Comparison of ENCODE assay signal across 18 mouse cellular contexts in genomic region chr2:71033987-71034386, GRCm38 (mm10). TPM values are rescaled to one million over a fixed set of nuclear protein-coding genes. Genes with fewer than 3 reads are reported as not detected.
DNase-seq lines count a peak whose midpoint lies in the region; ATAC-seq and TF ChIP-seq lines count a peak whose summit lies in the region.
"Had no signal": no experiment of that assay in that cellular context is flagged by ENCODE, and none has a peak within 500 bp of the region (broad histone marks: within the 10 kb centered on the region; RNA-seq: fewer than 3 reads in every experiment).

No protein-coding gene starts in this region.

- no peak overlapping the region for H3K9ac ChIP-seq in heart, adult 2 months (ENCODE audit: low read depth, low read length)
- no peak overlapping the region for H3K9ac ChIP-seq in heart, embryonic 15.5 days
- H3K9ac ChIP-seq in midbrain, embryonic 14.5 days (replicated peaks; ENCODE audit: low read length): no peak overlapping the region
- H3K9ac ChIP-seq: embryonic facial prominence, embryonic 15.5 days; hindbrain, embryonic 15.5 days; liver, embryonic 15.5 days had no signal

- peak; percentile 36; the same call in 1 of the 2 replicates for ATAC-seq in heart, embryonic 15.5 days (replicated peaks; ENCODE audit: insufficient number of reproducible peaks, insufficient read depth, low FRiP score, low read depth)
- peak; percentile 55; the same call in 1 of the 2 replicates for ATAC-seq in midbrain, embryonic 14.5 days (ENCODE audit: low FRiP score, low TSS enrichment)
- ATAC-seq: Patski had no signal

- peak; percentile 31 to 57 for DNase-seq in heart, adult 2 months
- DNase-seq in heart, postnatal 25 days (ENCODE audit: low spot score): no peak
- peak; percentile 43 for DNase-seq in heart, adult 8-10 months (ENCODE audit: low spot score)
- peak; percentile 61 for DNase-seq in midbrain, embryonic 14.5 days
- DNase-seq in ovary, adult 18-20 months (ENCODE audit: low spot score): no peak
- no peak for DNase-seq in thymus, postnatal 36 days
- DNase-seq: adrenal gland, adult 2 months; cerebellum, postnatal 14 days; kidney, adult 9 months; left cerebral cortex, postnatal 4 days; spleen, adult 18-20 months had no signal

- H3K27me3 ChIP-seq in heart, adult 2 months (ENCODE audit: control insufficient read depth, insufficient read depth, low read length): no peaks in the 10 kb centered on the region
- H3K27me3 ChIP-seq in heart, embryonic 15.5 days: no peaks in the 10 kb centered on the region
- H3K27me3 ChIP-seq in midbrain, embryonic 14.5 days (ENCODE audit: control insufficient read depth, insufficient read depth, low read length): no peaks in the 10 kb centered on the region
- H3K27me3 ChIP-seq: CH12.LX; embryonic facial prominence, embryonic 15.5 days; hindbrain, embryonic 15.5 days; liver, embryonic 15.5 days; Patski had no signal

- H3K27ac ChIP-seq in heart, adult 2 months: peak overlapping the region; percentile 65
- peak overlapping the region; percentile 20; the same call in 1 of the 2 replicates for H3K27ac ChIP-seq in heart, embryonic 15.5 days
- H3K27ac ChIP-seq in midbrain, embryonic 14.5 days (replicated peaks; ENCODE audit: low read depth, low read length): 0 out of 2 replicates have a peak overlapping the region, but pooled peaks have one; percentile 0
- H3K27ac ChIP-seq: embryonic facial prominence, embryonic 15.5 days; hindbrain, embryonic 15.5 days; layer of hippocampus, adult 2 months; liver, embryonic 15.5 days had no signal

- TF ChIP-seq CTCF in heart, adult 2 months (IDR thresholded peaks at IDR 0.05): no peak

- intact Hi-C loops in heart, adult 2 months (cut with DNase I): no loop called here
- intact Hi-C loops in heart, postnatal 25 days (cut with DNase I): no loop called here

- H3K4me1 ChIP-seq in heart, adult 2 months (ENCODE audit: control insufficient read depth, insufficient read depth, low read length): peaks cover 2% of the 10 kb centered on the region; the same call in 1 of the 2 replicates
- peaks cover 31% of the 10 kb centered on the region for H3K4me1 ChIP-seq in heart, embryonic 15.5 days (replicated peaks)
- H3K4me1 ChIP-seq in midbrain, embryonic 14.5 days (ENCODE audit: control insufficient read depth, insufficient read depth, low read length): peaks cover 17% of the 10 kb centered on the region

- no peak overlapping the region for H3K4me3 ChIP-seq in heart, adult 2 months
- H3K4me3 ChIP-seq in heart, embryonic 15.5 days: no peak overlapping the region
- H3K4me3 ChIP-seq in midbrain, embryonic 14.5 days (replicated peaks; ENCODE audit: low read depth, low read length): no peak overlapping the region
- H3K4me3 ChIP-seq: embryonic facial prominence, embryonic 15.5 days; hindbrain, embryonic 15.5 days; layer of hippocampus, adult 2 months; liver, embryonic 15.5 days had no signal

- H3K36me3 ChIP-seq in heart, adult 2 months (ENCODE audit: control insufficient read depth, insufficient read depth, low read length): no peaks in the 10 kb centered on the region
- no peaks in the 10 kb centered on the region for H3K36me3 ChIP-seq in heart, embryonic 15.5 days
- H3K36me3 ChIP-seq in midbrain, embryonic 14.5 days (ENCODE audit: control insufficient read depth, insufficient read depth, low read length): no peaks in the 10 kb centered on the region
- H3K36me3 ChIP-seq: embryonic facial prominence, embryonic 15.5 days; hindbrain, embryonic 15.5 days; liver, embryonic 15.5 days had no signal

- no peak for TF ChIP-seq POLR2A in heart, adult 2 months (IDR thresholded peaks at IDR 0.05; ENCODE audit: insufficient read depth, low read depth, low read length)

- WGBS in heart, adult 2 months: 18% methylated on average over 8 of the region's 8 CpGs
- WGBS in heart, embryonic 15.5 days: 40% methylated on average over 8 of the region's 8 CpGs
- WGBS in midbrain, embryonic 14.5 days: 16% methylated on average over 8 of the region's 8 CpGs

- H3K9me3 ChIP-seq in heart, embryonic 15.5 days (replicated peaks): no peaks in the 10 kb centered on the region
- H3K9me3 ChIP-seq in midbrain, embryonic 14.5 days (ENCODE audit: control insufficient read depth, low read length): no peaks in the 10 kb centered on the region
- H3K9me3 ChIP-seq: embryonic facial prominence, embryonic 15.5 days; hindbrain, embryonic 15.5 days; liver, embryonic 15.5 days had no signal

- H3K79me2 ChIP-seq in heart, adult 2 months (replicated peaks; ENCODE audit: control insufficient read depth, insufficient read depth, low read length): no peaks in the 10 kb centered on the region

- H3K4me2 ChIP-seq in heart, embryonic 15.5 days: no peak overlapping the region
- H3K4me2 ChIP-seq in midbrain, embryonic 14.5 days (ENCODE audit: low read length): peak overlapping the region; percentile 0; the same call in 1 of the 2 replicates
- H3K4me2 ChIP-seq: embryonic facial prominence, embryonic 15.5 days; hindbrain, embryonic 15.5 days; liver, embryonic 15.5 days had no signal

- no peak for TF ChIP-seq EP300 in heart, adult 2 months (IDR thresholded peaks at IDR 0.05; ENCODE audit: insufficient read depth, low read depth, low read length)

RNA-seq across cellular contexts. Expression of gene Dcaf17, which starts 21.1 kb away (rescaled TPM):
- 1 to 10 TPM; 4.8 to 5.5 TPM for total RNA-seq in heart, adult 2 months (2021)
- polyA plus RNA-seq in heart, adult 2 months (2012; rRNA removed): 3.3 and 3.8 TPM in 2 replicates
- total RNA-seq in heart, postnatal 25 days (2021): 1 to 10 TPM; 4.9 to 5.2 TPM
- 1 to 10 TPM; 3.5 to 5.3 (median 4.3) TPM for total RNA-seq in heart, adult 8-10 months (2022)
- 18.5 and 20.0 TPM in 2 replicates for polyA plus RNA-seq in heart, embryonic 15.5 days (2015; fragmentation: Nextera tagmentation; extraction: Ambion mirVana)
- polyA plus RNA-seq in midbrain, embryonic 14.5 days (2014; fragmentation: Nextera tagmentation; extraction: Ambion mirVana): 28.7 and 33.3 TPM in 2 replicates

RNA-seq across cellular contexts. Expression of gene Mettl8, which starts 21.4 kb away (rescaled TPM):
- 1 to 10 TPM; 4.3 to 4.6 TPM for total RNA-seq in heart, adult 2 months (2021)
- polyA plus RNA-seq in heart, adult 2 months (2012; rRNA removed): 3.2 and 3.5 TPM in 2 replicates
- total RNA-seq in heart, postnatal 25 days (2021): 1 to 10 TPM; 4.2 to 5.3 TPM
- 1 to 10 TPM; 4.0 to 6.1 (median 5.8) TPM for total RNA-seq in heart, adult 8-10 months (2022)
- polyA plus RNA-seq in heart, embryonic 15.5 days (2015; fragmentation: Nextera tagmentation; extraction: Ambion mirVana): 9.2 and 13.2 TPM in 2 replicates
- 9.6 and 13.8 TPM in 2 replicates for polyA plus RNA-seq in midbrain, embryonic 14.5 days (2014; fragmentation: Nextera tagmentation; extraction: Ambion mirVana)

Comparison
In these comparisons a context has a peak if more than half of its experiments do, and no peak if none do; other contexts are left out.
1. DNase-seq: peak in heart, adult 2 months (2 of 2), heart, adult 8-10 months (single experiment) and midbrain, embryonic 14.5 days (single experiment); none in heart, postnatal 25 days (single experiment), ovary, adult 18-20 months (single experiment) and thymus, postnatal 36 days (0 of 2).
2. H3K27ac ChIP-seq: peak in every context shown above with its lines; median percentile 65 in heart, adult 2 months; 20 in heart, embryonic 15.5 days; 0 in midbrain, embryonic 14.5 days.